Mouse (Mus musculus): ENCODE measurements around the gene Prkg1.

GRCm38 (mm10) chr19:30780803-30781202, 984.0 kb downstream of the Prkg1 start:
- TF ChIP-seq POLR2AphosphoS2 (IDR thresholded peaks at IDR 0.05; ENCODE audit: low read length), result no peak
- TF ChIP-seq MAZ (IDR thresholded peaks at IDR 0.05; ENCODE audit: low read depth, low read length), result no peak
- no peak for TF ChIP-seq MXI1 (IDR thresholded peaks at IDR 0.05; ENCODE audit: low read depth, low read length)
- no peak for TF ChIP-seq POLR2A (IDR thresholded peaks at IDR 0.05; ENCODE audit: control insufficient read depth in 1 of 2, insufficient read depth in 1 of 2, low read depth in 1 of 2, low read length in 2 of 2, poor library complexity in 1 of 2)

Measured in MEL (cell line).